Mouse (Mus musculus) monocyte, adult 5-6 weeks (primary cell): ENCODE data around the gene Hes3. TPM values are rescaled to one million over a fixed set of nuclear protein-coding genes. Genes with fewer than 3 reads are reported as not detected.

Experiments
- total RNA-seq: library from RNA; stranded (forward); fragments of 200-1000, 200-491, 200-594 nt; gene quantifications from 3 replicates; pipeline ENCODE4 v1.2.3, GENCODE M21; 2017

Gene Hes3
- total RNA-seq, 1 experiment from 2014 or later = not detected

Other genes with a start within 250 kb of the Hes3 start
- gene Plekhg5, start 219.2 kb downstream of the Hes3 start, total RNA-seq = 2.5 to 8.2 TPM (median 5.6 TPM) in 3 replicates
- 1.3 to 4.7 TPM in 2 of 3 replicates, not detected in the other for gene Tnfrsf25, start 175.7 kb downstream of the Hes3 start, total RNA-seq
- gene Espn, start 139.3 kb downstream of the Hes3 start, total RNA-seq = 0.53 to 2.0 TPM (median 0.78 TPM) in 3 replicates
- gene Hes2, start 132.8 kb downstream of the Hes3 start, total RNA-seq = not detected in 3 replicates
- 18.1 to 62.4 TPM (median 30.9 TPM) in 3 replicates for gene Acot7, start 113.5 kb downstream of the Hes3 start, total RNA-seq
- 0.39 to 0.86 TPM in 2 of 3 replicates, not detected in the other for gene Gpr153, start 17.4 kb downstream of the Hes3 start, total RNA-seq
- 10.5 to 18.2 TPM (median 14.9 TPM) in 3 replicates for gene Icmt, start 5.6 kb upstream of the Hes3 start, total RNA-seq
- not detected in 3 replicates for gene Rnf207, start 27.3 kb upstream of the Hes3 start, total RNA-seq
- 1,335 to 1,418 TPM (median 1,365 TPM) in 3 replicates for gene Rpl22, start 34.1 kb upstream of the Hes3 start, total RNA-seq
- 0.10 to 0.39 TPM in 2 of 3 replicates, not detected in the other for gene Chd5, start 47.0 kb upstream of the Hes3 start, total RNA-seq
- gene Nphp4, start 185.0 kb upstream of the Hes3 start, total RNA-seq = 0.19 TPM in 1 of 3 replicates, not detected in the others
- 75.3 to 156 TPM (median 133 TPM) in 3 replicates for gene Kcnab2, start 186.2 kb upstream of the Hes3 start, total RNA-seq